Mouse (Mus musculus): ENCODE measurements at regions not wholly inside any gene's neighbourhood (a gene's known extent, or its start where the extent isn't known, plus 50 kb on each side); places are given as distances from the start of the nearest gene placed in this dataset.

GRCm38 (mm10) chr13:52009231-52009630 is 162.8 kb downstream of the Gadd45g start:
- TF ChIP-seq CHD2 (IDR thresholded peaks at IDR 0.05; ENCODE audit: low read length) (no peak), EP300 (IDR thresholded peaks at IDR 0.05; ENCODE audit: low read depth in 1 of 2, low read length in 2 of 2) (no peak), USF2 (IDR thresholded peaks at IDR 0.05; ENCODE audit: borderline replicate concordance in 1 of 2, insufficient read depth in 1 of 2, low read depth in 1 of 2, low read length in 2 of 2) (no peak), CTCF (IDR thresholded peaks at IDR 0.05 in 2 of 3, conservative IDR thresholded peaks at IDR 0.05 in 1 of 3; ENCODE audit: control insufficient read depth in 1 of 3, insufficient read depth in 1 of 3, low read depth in 2 of 3, low read length in 3 of 3, poor library complexity in 1 of 3, severe bottlenecking in 1 of 3) (no peak), NELFE (IDR thresholded peaks at IDR 0.05; ENCODE audit: low read depth, low read length) (no peak)

Measured in MEL (cell line).